Mouse (Mus musculus): ENCODE results near the gene Tmem19. TPM values are rescaled to one million over a fixed set of nuclear protein-coding genes. Genes with fewer than 3 reads are reported as not detected.
A peak's percentile ranks its signal among the peaks of the same experiment; 100 is the strongest.
"Not testable (repeated sequence)": the region's sequence is repeated elsewhere in the genome, so short reads cannot be mapped to it uniquely, and the experiment has no call there.

Tmem19 gene
- total RNA-seq, 1 experiment: 30.9 TPM

DNA sequence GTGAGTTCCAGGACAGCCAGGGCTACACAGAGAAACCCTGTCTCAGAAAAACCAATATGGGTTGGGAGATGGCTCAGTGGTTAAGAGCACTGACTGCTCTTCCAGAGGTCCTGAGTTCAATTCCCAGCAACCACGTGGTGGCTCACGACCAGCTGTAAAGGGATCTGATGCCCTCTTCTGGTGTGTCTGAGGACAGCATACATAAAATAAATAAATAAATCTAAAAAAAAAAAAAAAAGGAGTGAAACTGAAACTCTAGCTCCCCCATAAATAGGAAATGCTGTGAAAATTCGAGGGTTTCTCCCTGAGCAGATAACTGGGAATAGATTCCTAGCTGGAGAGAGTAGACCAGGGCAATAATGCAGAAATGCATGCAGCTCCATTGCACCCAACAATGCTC lies 43.9 kb downstream of the Tmem19 start:
- H3K4me3 ChIP-seq (ENCODE audit: insufficient read depth in 1 of 2, low read depth in 1 of 2, low read length in 2 of 2, poor library complexity in 1 of 2, severe bottlenecking in 1 of 2); DNase-seq (ENCODE audit: low read depth, low spot score); H3K9ac ChIP-seq (ENCODE audit: insufficient read depth, low read depth, low read length, poor library complexity, severe bottlenecking); H3K4me1 ChIP-seq (ENCODE audit: control insufficient read depth in 2 of 2, insufficient read depth in 2 of 2, low read length in 2 of 2, poor library complexity in 1 of 2); H3K36me3 ChIP-seq (ENCODE audit: control insufficient read depth, insufficient read depth, low read length, poor library complexity, severe bottlenecking); H3K27ac ChIP-seq (ENCODE audit: insufficient read depth, low read depth, low read length, poor library complexity, severe bottlenecking); in situ Hi-C loops (cut with MboI; ENCODE audit: low sequenced_read_pairs in 2 of 2, unreplicated experiment in 2 of 2); H3K9me3 ChIP-seq (ENCODE audit: control insufficient read depth, insufficient read depth, low read depth, low read length): not testable (repeated sequence)
- TF ChIP-seq ZNF384 (IDR thresholded peaks at IDR 0.05; ENCODE audit: low read depth, low read length): peak; percentile 71

DNA sequence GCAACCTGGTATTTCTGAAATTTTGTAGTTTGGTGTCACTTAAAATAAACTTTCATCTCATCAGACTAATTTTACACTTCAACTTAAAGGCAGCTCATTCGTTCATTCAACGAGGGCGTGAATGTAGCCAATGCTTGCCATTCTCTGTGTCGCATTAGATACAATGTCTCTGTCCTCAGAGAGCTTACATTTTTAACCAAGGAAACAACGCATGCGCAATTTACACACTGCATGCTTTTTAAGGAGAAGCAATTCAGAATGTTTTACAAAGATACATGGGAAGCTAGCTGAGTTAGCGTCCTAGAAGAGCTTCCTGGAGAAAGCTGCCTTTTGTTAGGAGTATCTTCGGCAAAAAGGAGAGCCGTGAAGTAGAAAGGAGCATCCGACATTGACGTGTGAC lies 46.0 kb downstream of the Tmem19 start:
- H3K27ac ChIP-seq (ENCODE audit: insufficient read depth, low read depth, low read length, poor library complexity, severe bottlenecking): no peak overlapping the region
- peaks cover 3% of the 10 kb centered on the region; the same call in 1 of the 2 replicates for H3K36me3 ChIP-seq (ENCODE audit: control insufficient read depth, insufficient read depth, low read length, poor library complexity, severe bottlenecking)
- DNase-seq (ENCODE audit: low read depth, low spot score): no peak
- H3K9ac ChIP-seq (ENCODE audit: insufficient read depth, low read depth, low read length, poor library complexity, severe bottlenecking): no peak overlapping the region; the same call in 1 of the 2 replicates
- in situ Hi-C loops (cut with MboI; ENCODE audit: low sequenced_read_pairs in 2 of 2, unreplicated experiment in 2 of 2): no loop called here
- TF ChIP-seq CHD2 (IDR thresholded peaks at IDR 0.05; ENCODE audit: low read depth, low read length): no peak
- TF ChIP-seq ZNF384 (IDR thresholded peaks at IDR 0.05; ENCODE audit: low read depth, low read length): no peak
- TF ChIP-seq ZC3H11A (IDR thresholded peaks at IDR 0.05; ENCODE audit: borderline replicate concordance, low read depth, low read length): no peak
- no peak for TF ChIP-seq MAFK (IDR thresholded peaks at IDR 0.05; ENCODE audit: insufficient read depth, low read depth, low read length)
- no peak for TF ChIP-seq HCFC1 (IDR thresholded peaks at IDR 0.05; ENCODE audit: borderline replicate concordance, insufficient read depth, low read length)
- peak overlapping the region in 1 of 2 experiments; percentile 89; a peak in 2 of 4 replicates for H3K4me3 ChIP-seq (ENCODE audit: insufficient read depth in 1 of 2, low read depth in 1 of 2, low read length in 2 of 2, poor library complexity in 1 of 2, severe bottlenecking in 1 of 2)
- H3K4me1 ChIP-seq (ENCODE audit: control insufficient read depth in 2 of 2, insufficient read depth in 2 of 2, low read length in 2 of 2, poor library complexity in 1 of 2): peaks cover 6 to 11% of the 10 kb centered on the region in 2 experiments; a peak in 2 of 4 replicates
- no peaks in the 10 kb centered on the region for H3K9me3 ChIP-seq (ENCODE audit: control insufficient read depth, insufficient read depth, low read depth, low read length)

GRCm38 (mm10) chr10:115315473-115316171 lies 46.7 kb downstream of the Tmem19 start, which contains the start of gene Rab21:
Gene Rab21, minus strand, starts transcription at chr10:115315594.
- Histone ChIP-seq H3K4me3 (ENCODE audit: insufficient read depth in 1 of 2, low read depth in 1 of 2, low read length in 2 of 2, poor library complexity in 1 of 2, severe bottlenecking in 1 of 2) (peak within 1 kb of the TSS; percentile 89 to 91), H3K9me3 (ENCODE audit: control insufficient read depth, insufficient read depth, low read depth, low read length) (no peaks in the 10 kb centered on the region), H3K4me1 (ENCODE audit: control insufficient read depth in 2 of 2, insufficient read depth in 2 of 2, low read length in 2 of 2, poor library complexity in 1 of 2) (peaks cover 7 to 11% of the 10 kb centered on the region in 2 experiments; a peak in 2 of 4 replicates), H3K9ac (ENCODE audit: insufficient read depth, low read depth, low read length, poor library complexity, severe bottlenecking) (peak within 1 kb of the TSS; percentile 94), H3K27ac (ENCODE audit: insufficient read depth, low read depth, low read length, poor library complexity, severe bottlenecking) (peak within 1 kb of the TSS; percentile 85), H3K36me3 (ENCODE audit: control insufficient read depth, insufficient read depth, low read length, poor library complexity, severe bottlenecking) (peaks cover 3% of the 10 kb centered on the region; the same call in 1 of the 2 replicates)
- no peak for TF ChIP-seq HCFC1 (IDR thresholded peaks at IDR 0.05; ENCODE audit: borderline replicate concordance, insufficient read depth, low read length)
- no peak for TF ChIP-seq ZC3H11A (IDR thresholded peaks at IDR 0.05; ENCODE audit: borderline replicate concordance, low read depth, low read length)
- TF ChIP-seq MAFK (IDR thresholded peaks at IDR 0.05; ENCODE audit: insufficient read depth, low read depth, low read length): no peak
- TF ChIP-seq CHD2 (IDR thresholded peaks at IDR 0.05; ENCODE audit: low read depth, low read length): no peak
- no peak for TF ChIP-seq ZNF384 (IDR thresholded peaks at IDR 0.05; ENCODE audit: low read depth, low read length)
- in situ Hi-C loops (cut with MboI; ENCODE audit: low sequenced_read_pairs in 2 of 2, unreplicated experiment in 2 of 2): no loop called here
- peak; percentile 80 for DNase-seq (ENCODE audit: low read depth, low spot score)

DNA sequence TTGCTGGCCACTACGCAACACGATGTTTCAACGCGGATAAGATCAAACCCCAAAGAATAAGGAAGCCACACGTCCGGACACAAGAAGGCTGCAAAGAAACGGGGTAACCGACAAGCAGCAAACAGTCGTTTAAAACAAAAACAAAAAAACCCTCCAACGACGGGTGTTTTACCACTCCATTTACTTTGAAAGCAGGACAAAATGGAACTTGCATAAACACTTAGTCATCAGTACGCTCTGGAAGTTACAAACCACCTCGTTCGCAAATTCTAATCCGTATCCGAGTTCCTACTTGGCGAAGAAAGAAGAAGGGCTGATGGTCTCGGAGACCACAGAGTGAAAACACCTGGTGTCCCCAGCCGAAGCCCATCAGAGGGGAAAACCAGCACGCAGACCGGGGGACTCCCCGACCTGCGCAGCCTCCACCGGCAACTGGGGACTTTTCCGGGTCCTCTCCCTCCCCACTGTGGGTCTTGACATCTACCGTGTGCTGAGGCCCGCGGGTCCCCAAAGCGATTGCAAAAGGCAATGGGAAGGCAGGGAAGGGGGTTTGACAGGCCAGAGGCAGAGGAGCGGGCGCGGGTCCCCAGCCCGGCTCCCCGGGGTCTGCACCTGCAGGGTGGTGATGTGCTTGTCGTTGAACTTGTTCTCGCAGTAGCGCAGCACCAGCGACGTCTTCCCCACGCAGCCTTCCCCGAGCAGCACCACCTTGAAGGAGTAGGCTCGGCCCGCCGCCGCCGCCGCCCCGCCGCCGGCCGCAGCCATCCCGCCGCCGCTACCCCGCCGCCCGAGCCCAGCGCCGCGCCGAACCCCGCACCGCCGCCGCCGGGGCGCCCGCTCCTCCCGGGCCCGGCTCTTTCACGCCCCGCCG lies 47.5 kb downstream of the Tmem19 start:
- Histone ChIP-seq H3K27ac (ENCODE audit: insufficient read depth, low read depth, low read length, poor library complexity, severe bottlenecking) (no peak overlapping the region), H3K4me3 (ENCODE audit: insufficient read depth in 1 of 2, low read depth in 1 of 2, low read length in 2 of 2, poor library complexity in 1 of 2, severe bottlenecking in 1 of 2) (peak overlapping the region; percentile 89 to 91), H3K9ac (ENCODE audit: insufficient read depth, low read depth, low read length, poor library complexity, severe bottlenecking) (peak overlapping the region; percentile 94), H3K4me1 (ENCODE audit: control insufficient read depth in 2 of 2, insufficient read depth in 2 of 2, low read length in 2 of 2, poor library complexity in 1 of 2) (peaks cover 7 to 11% of the 10 kb centered on the region in 2 experiments; a peak in 2 of 4 replicates), H3K9me3 (ENCODE audit: control insufficient read depth, insufficient read depth, low read depth, low read length) (no peaks in the 10 kb centered on the region), H3K36me3 (ENCODE audit: control insufficient read depth, insufficient read depth, low read length, poor library complexity, severe bottlenecking) (peaks cover 3% of the 10 kb centered on the region; the same call in 1 of the 2 replicates)
- TF ChIP-seq MAFK (IDR thresholded peaks at IDR 0.05; ENCODE audit: insufficient read depth, low read depth, low read length) (no peak), ZC3H11A (IDR thresholded peaks at IDR 0.05; ENCODE audit: borderline replicate concordance, low read depth, low read length) (no peak)
- no peak for DNase-seq (ENCODE audit: low read depth, low spot score)
- in situ Hi-C loops (cut with MboI; ENCODE audit: low sequenced_read_pairs in 2 of 2, unreplicated experiment in 2 of 2): no loop called here

Measured in ES-E14 (cell line).